Mouse (Mus musculus): Measurements from ENCODE around the gene Tmem220. TPM values are rescaled to one million over a fixed set of nuclear protein-coding genes. Genes with fewer than 3 reads are reported as not detected.

Tmem220 gene
- total RNA-seq, 1 experiment, result 1.6 TPM

GRCm38 (mm10) chr11:66983422-66984164, 41.4 kb upstream of the Tmem220 start:
- Histone ChIP-seq H3K4me3 (ENCODE audit: insufficient read depth in 1 of 2, low read depth in 1 of 2, low read length in 2 of 2, poor library complexity in 1 of 2, severe bottlenecking in 1 of 2) (no peak overlapping the region), H3K27ac (ENCODE audit: insufficient read depth, low read depth, low read length, poor library complexity, severe bottlenecking) (no peak overlapping the region), H3K36me3 (ENCODE audit: control insufficient read depth, insufficient read depth, low read length, poor library complexity, severe bottlenecking) (no peaks in the 10 kb centered on the region), H3K4me1 (ENCODE audit: control insufficient read depth in 2 of 2, insufficient read depth in 2 of 2, low read length in 2 of 2, poor library complexity in 1 of 2) (peaks cover 11 to 12% of the 10 kb centered on the region in 2 experiments), H3K9ac (ENCODE audit: insufficient read depth, low read depth, low read length, poor library complexity, severe bottlenecking) (no peak overlapping the region), H3K9me3 (ENCODE audit: control insufficient read depth, insufficient read depth, low read depth, low read length) (no peaks in the 10 kb centered on the region)
- in situ Hi-C loops (cut with MboI; ENCODE audit: low sequenced_read_pairs in 2 of 2, unreplicated experiment in 2 of 2), result loop anchor here (5.0 kb wide), 2 partner anchors 61 to 66 kb away; no protein-coding TSS in a partner anchor
- TF ChIP-seq HCFC1 (IDR thresholded peaks at IDR 0.05; ENCODE audit: borderline replicate concordance, insufficient read depth, low read length) (no peak), ZC3H11A (IDR thresholded peaks at IDR 0.05; ENCODE audit: borderline replicate concordance, low read depth, low read length) (no peak), CHD2 (IDR thresholded peaks at IDR 0.05; ENCODE audit: low read depth, low read length) (no peak), ZNF384 (IDR thresholded peaks at IDR 0.05; ENCODE audit: low read depth, low read length) (no peak), MAFK (IDR thresholded peaks at IDR 0.05; ENCODE audit: insufficient read depth, low read depth, low read length) (no peak)
- DNase-seq (ENCODE audit: low read depth, low spot score), result no peak

GRCm38 (mm10) chr11:66984165-66985135, 40.5 kb upstream of the Tmem220 start:
- Histone ChIP-seq H3K4me1 (ENCODE audit: control insufficient read depth in 2 of 2, insufficient read depth in 2 of 2, low read length in 2 of 2, poor library complexity in 1 of 2) (peaks cover 11 to 12% of the 10 kb centered on the region in 2 experiments), H3K36me3 (ENCODE audit: control insufficient read depth, insufficient read depth, low read length, poor library complexity, severe bottlenecking) (no peaks in the 10 kb centered on the region)

GRCm38 (mm10) chr11:66985136-66985702, 39.7 kb upstream of the Tmem220 start:
- in situ Hi-C loops (cut with MboI; ENCODE audit: low sequenced_read_pairs in 2 of 2, unreplicated experiment in 2 of 2), result no loop called here
- H3K9ac ChIP-seq (ENCODE audit: insufficient read depth, low read depth, low read length, poor library complexity, severe bottlenecking), result no peak overlapping the region

More at GRCm38 (mm10) chr11:66984165-66985135, 40.5 kb upstream of the Tmem220 start:
- Histone ChIP-seq H3K4me3 (ENCODE audit: insufficient read depth in 1 of 2, low read depth in 1 of 2, low read length in 2 of 2, poor library complexity in 1 of 2, severe bottlenecking in 1 of 2) (peak overlapping the region; percentile 44 to 74), H3K27ac (ENCODE audit: insufficient read depth, low read depth, low read length, poor library complexity, severe bottlenecking) (peak overlapping the region; percentile 45; the same call in 1 of the 2 replicates), H3K9ac (ENCODE audit: insufficient read depth, low read depth, low read length, poor library complexity, severe bottlenecking) (no peak overlapping the region; the same call in 1 of the 2 replicates), H3K9me3 (ENCODE audit: control insufficient read depth, insufficient read depth, low read depth, low read length) (no peaks in the 10 kb centered on the region)
- in situ Hi-C loops (cut with MboI; ENCODE audit: low sequenced_read_pairs in 2 of 2, unreplicated experiment in 2 of 2), result loop anchor here (5.0 kb wide), 2 partner anchors 62 to 67 kb away; no protein-coding TSS in a partner anchor
- TF ChIP-seq ZC3H11A (IDR thresholded peaks at IDR 0.05; ENCODE audit: borderline replicate concordance, low read depth, low read length) (peak; percentile 91; the same call in 1 of the 2 replicates), MAFK (IDR thresholded peaks at IDR 0.05; ENCODE audit: insufficient read depth, low read depth, low read length) (no peak), ZNF384 (IDR thresholded peaks at IDR 0.05; ENCODE audit: low read depth, low read length) (no peak)
- DNase-seq (ENCODE audit: low read depth, low spot score), result peak; percentile 59

GRCm38 (mm10) chr11:66992150-66992549, 32.8 kb upstream of the Tmem220 start:
- Histone ChIP-seq H3K4me3 (ENCODE audit: insufficient read depth in 1 of 2, low read depth in 1 of 2, low read length in 2 of 2, poor library complexity in 1 of 2, severe bottlenecking in 1 of 2) (no peak overlapping the region), H3K9ac (ENCODE audit: insufficient read depth, low read depth, low read length, poor library complexity, severe bottlenecking) (no peak overlapping the region), H3K9me3 (ENCODE audit: control insufficient read depth, insufficient read depth, low read depth, low read length) (no peaks in the 10 kb centered on the region), H3K4me1 (ENCODE audit: control insufficient read depth in 2 of 2, insufficient read depth in 2 of 2, low read length in 2 of 2, poor library complexity in 1 of 2) (peaks cover 0 to 5% of the 10 kb centered on the region in 2 experiments; a peak in 1 of 4 replicates), H3K36me3 (ENCODE audit: control insufficient read depth, insufficient read depth, low read length, poor library complexity, severe bottlenecking) (no peaks in the 10 kb centered on the region), H3K27ac (ENCODE audit: insufficient read depth, low read depth, low read length, poor library complexity, severe bottlenecking) (no peak overlapping the region)
- DNase-seq (ENCODE audit: low read depth, low spot score), result no peak
- in situ Hi-C loops (cut with MboI; ENCODE audit: low sequenced_read_pairs in 2 of 2, unreplicated experiment in 2 of 2), result no loop called here
- TF ChIP-seq MAFK (IDR thresholded peaks at IDR 0.05; ENCODE audit: insufficient read depth, low read depth, low read length), result no peak
- TF ChIP-seq ZC3H11A (IDR thresholded peaks at IDR 0.05; ENCODE audit: borderline replicate concordance, low read depth, low read length), result no peak

More at GRCm38 (mm10) chr11:66985136-66985702, 39.7 kb upstream of the Tmem220 start:
- TF ChIP-seq CHD2 (IDR thresholded peaks at IDR 0.05; ENCODE audit: low read depth, low read length) (no peak), ZNF384 (IDR thresholded peaks at IDR 0.05; ENCODE audit: low read depth, low read length) (no peak), MAFK (IDR thresholded peaks at IDR 0.05; ENCODE audit: insufficient read depth, low read depth, low read length) (no peak)
- DNase-seq (ENCODE audit: low read depth, low spot score), result no peak
- no peaks in the 10 kb centered on the region for H3K9me3 ChIP-seq (ENCODE audit: control insufficient read depth, insufficient read depth, low read depth, low read length)
- H3K36me3 ChIP-seq (ENCODE audit: control insufficient read depth, insufficient read depth, low read length, poor library complexity, severe bottlenecking), result no peaks in the 10 kb centered on the region
- no peak overlapping the region; the same call in 1 of the 2 replicates for H3K27ac ChIP-seq (ENCODE audit: insufficient read depth, low read depth, low read length, poor library complexity, severe bottlenecking)
- peaks cover 11 to 12% of the 10 kb centered on the region in 2 experiments for H3K4me1 ChIP-seq (ENCODE audit: control insufficient read depth in 2 of 2, insufficient read depth in 2 of 2, low read length in 2 of 2, poor library complexity in 1 of 2)
- no peak overlapping the region; a peak in 1 of 4 replicates for H3K4me3 ChIP-seq (ENCODE audit: insufficient read depth in 1 of 2, low read depth in 1 of 2, low read length in 2 of 2, poor library complexity in 1 of 2, severe bottlenecking in 1 of 2)

Data from ES-E14 (cell line).